Mouse (Mus musculus) activated CD4-positive, CD25-positive, alpha-beta regulatory T cell, adult 4 months (primary cell): Measurements from ENCODE around the gene Bcan. TPM values are rescaled to one million over a fixed set of nuclear protein-coding genes. Genes with fewer than 3 reads are reported as not detected.

Experiments
- ATAC-seq: one replicate; pipeline ENCODE4 v1.8.0; 2017
- polyA plus RNA-seq, 2 experiments: library from polyadenylated mRNA; unstranded; fragments of 100-300 nt; shearing (Covaris generic); gene quantifications; one replicate each; pipeline ENCODE4 v1.2.1; 2017

Gene Bcan
- not detected for polyA plus RNA-seq

DNA sequence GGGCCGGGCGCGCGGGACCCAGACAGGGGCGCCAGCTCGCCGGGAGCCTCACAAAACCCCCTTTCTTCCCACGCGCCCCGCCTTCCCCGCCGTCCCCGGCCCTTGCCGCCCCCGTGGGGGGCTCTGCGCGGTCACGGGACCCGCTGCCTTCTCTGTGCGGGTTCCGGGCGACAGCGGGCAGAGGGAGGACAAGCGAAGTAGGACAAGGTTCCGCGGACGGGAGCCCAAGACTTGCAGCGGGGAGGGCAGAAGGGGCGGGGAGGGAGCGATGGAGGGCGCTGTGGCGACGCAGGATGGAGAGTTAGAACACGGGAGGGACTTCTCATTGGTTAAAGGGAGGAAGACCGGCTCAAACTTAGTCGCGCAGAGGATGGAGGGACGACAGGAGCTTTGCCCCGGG is at the start of gene Bcan:
TSS of gene Bcan (minus strand) at position 50 of the 400 bp plus-strand sequence.
- ATAC-seq = no peak

DNA sequence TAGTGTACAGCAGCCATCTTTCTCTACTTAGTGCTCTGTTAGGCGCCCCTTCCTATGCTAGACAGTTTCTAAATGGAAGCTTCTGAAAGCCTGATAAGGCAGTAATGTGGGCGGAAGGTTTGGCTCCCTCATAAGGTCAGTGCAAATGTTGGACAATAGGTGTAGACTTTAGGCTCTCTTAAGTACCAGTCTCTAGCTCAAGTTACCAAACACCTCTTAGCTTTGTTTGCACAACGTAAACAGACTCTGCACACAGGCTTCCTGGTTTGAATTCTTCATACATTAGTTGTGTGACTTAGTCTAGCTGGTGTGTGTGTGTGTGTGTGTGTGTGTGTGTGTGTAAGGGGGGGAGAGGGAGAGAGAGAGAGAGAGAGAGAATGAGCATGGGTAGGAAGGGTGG is 49.5 kb upstream of the Bcan start:
- no peak for ATAC-seq

DNA sequence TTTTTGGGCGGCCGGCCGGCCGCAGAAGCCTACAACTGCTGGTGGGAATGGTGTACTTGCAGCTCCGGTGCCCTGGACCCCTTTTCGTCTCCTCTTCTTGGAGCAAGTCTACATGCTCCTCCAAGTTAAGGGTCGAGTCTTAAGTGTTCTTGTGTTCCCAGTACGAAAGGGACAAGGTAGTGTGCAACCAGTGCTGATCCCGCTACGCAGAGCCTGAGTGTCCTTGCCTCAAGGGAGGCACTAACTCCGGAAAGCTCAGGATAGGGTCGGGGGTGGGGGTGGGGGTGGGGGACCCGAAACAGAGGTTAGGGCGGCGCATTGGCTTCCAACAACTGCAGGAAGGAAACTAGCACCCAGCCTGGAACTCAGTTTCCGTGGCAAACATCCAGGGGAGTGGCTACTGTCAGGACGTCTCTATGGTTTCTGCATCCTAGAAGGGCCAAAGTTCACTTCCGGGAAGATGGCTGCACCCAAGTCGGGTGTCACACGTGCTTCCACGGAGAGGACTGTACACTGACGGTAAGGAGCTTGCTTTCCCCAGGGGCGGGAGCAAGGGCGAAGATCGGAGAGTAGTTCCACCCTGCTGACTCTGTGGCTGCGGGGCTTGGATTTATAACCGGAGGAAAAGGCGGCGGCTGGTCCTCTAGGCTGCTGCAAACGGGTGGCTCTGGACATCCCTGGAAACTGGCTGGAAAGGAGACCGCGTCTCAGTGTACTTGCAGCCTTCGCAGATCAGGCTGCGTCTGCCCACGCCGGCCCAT is 42.8 kb upstream of the Bcan start, which contains the start of gene Gpatch4:
TSS of gene Gpatch4 (plus strand) at position 448 of the 761 bp plus-strand sequence.
- peak; percentile 94 for ATAC-seq

DNA sequence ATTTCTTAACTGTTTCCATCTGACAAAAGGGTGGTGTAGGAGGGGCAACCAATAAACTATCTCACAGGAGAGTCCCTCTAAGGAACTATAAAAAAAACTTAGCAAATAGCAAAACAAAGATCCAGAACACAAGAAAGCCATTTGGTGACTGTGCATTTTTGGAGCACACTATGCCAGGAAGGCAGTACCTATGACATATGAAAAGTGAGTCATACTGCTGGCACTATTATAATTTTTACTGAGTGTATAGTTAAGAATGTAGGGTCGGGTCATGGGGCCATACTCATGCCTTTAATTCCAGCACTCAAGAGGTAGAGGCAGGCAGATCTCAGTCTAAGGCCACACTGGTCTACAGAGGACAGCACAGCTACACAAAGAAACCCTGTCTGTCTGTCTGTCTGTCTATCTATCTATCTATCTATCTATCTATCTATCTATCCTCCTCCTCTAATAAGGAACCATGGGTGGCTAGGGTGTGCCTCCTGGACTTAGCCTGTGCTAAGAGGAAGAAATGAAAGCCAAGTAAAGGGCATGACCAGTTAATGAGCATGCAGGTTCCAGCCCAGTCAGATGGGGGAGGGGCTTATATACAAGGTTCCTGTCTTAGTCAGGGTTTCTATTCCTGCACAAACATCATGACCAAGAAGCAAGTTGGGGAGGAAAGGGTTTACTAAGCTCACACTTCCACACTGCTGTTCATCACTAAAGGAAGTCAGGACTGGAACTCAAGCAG is 35.7 kb upstream of the Bcan start:
- ATAC-seq = no peak

DNA sequence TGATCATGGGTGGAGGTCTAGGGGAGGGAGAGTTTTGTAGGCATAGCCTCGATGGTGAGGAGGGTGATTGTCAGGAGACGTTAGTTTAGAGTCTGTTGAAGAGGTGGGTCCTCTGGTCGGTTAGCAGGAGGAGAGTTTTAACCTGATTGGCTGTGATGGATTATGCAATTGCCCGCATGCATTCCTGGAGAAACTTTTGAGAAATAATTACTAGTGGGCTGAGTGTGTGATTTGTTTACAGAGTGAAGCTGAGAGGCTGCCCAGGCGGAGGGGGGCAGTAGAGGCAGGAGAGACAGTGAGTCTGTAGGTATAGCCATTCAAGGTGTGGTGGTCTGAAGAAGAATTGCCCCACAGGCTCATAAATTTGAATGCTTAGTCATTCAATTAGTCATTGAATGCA is 33.5 kb upstream of the Bcan start:
- no peak for ATAC-seq

DNA sequence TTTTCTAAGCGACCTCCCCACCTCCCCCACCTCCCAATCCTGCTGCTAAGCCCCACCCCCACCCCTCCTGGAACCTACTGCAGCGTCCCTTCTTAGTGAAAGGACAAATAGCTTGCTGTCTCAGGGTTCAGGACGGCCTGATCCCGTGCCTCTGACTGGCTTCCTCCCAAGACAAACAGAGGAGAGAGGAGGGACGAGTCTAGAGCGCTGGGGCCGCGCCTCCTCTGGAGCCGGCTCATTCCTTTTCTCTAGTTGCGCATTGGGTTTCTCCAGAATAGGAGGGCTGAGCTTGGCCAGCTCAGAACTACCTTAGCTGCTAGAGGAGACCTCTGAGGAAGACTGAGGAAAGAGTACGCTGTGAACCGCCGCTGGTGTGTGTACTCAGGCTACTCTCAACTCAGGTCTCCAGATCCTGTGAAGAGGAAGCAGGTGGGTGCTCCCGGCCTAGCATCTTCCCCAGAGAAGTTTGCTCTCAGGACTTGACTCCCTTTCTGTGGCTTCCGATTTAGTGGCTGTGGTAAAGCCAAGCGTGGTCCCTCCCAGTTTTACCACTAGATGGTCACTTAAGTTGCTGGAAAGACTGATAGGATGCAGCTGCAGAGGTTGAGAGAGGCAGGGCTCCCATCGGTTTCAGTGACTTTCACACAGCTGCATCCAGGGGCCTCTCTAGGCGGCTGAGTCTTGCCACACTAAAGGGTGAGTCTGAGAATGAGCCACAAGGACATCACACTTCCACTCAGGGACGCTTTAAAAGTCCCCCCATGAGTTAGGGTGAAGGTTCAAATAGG is 30.8 kb upstream of the Bcan start:
- no peak for ATAC-seq

DNA sequence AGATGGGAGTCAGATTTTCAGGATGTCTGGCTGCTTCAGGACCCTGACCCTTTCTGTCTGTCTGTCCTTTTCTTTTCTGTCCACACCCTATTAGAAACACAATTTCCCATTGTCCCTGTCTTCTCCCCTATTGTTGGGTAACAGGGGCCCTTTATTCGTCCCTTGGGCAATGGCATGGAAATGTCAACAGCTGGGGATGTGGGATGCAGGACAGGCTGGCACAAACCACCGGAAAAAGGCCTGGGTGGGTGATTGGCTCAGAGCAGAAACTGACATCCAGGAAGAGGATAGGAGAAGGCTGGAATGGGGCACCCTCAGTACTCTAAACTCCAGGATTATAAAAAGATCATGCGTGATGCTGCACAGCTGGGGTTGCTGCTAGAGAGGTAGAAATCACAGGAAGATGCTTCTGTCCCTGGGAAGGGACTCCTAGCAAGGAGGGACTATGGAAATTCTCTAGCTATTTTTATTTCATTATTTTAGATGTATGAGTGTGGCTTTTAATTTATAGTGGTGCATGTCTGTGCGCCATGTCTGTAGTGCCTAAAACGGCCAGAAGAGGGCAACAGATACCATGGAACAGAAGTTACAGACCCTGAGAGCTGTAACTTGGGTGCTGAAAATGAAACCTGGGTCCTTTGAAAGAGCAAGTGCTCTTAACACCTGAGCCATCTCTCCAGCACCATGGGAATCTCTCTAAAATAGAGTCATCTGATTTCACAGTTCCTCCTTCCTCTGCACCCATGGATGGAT is 27.6 kb upstream of the Bcan start, which contains the start of gene Hapln2:
TSS of gene Hapln2 (minus strand) at position 150 of the 753 bp plus-strand sequence.
- no peak for ATAC-seq

DNA sequence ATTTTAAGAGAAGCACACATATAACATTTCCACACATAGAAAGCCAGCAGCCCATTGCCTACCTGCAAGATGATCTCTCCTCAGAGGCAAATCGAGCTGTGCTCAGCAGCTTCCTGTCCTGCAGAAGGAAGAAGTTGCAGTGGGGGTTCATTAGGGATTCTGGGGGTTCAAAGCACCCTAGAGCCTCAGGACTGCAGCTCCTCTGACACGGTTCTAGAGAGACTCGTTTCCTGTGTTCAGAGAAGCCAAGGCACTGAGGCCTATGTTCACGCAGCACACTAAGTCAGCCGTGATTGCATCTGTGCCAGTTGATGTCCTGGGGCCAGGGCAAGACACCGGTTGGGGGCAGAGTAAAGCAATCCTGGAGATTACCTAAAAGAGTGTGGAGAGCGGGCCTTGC is 26.8 kb upstream of the Bcan start:
- ATAC-seq = no peak

DNA sequence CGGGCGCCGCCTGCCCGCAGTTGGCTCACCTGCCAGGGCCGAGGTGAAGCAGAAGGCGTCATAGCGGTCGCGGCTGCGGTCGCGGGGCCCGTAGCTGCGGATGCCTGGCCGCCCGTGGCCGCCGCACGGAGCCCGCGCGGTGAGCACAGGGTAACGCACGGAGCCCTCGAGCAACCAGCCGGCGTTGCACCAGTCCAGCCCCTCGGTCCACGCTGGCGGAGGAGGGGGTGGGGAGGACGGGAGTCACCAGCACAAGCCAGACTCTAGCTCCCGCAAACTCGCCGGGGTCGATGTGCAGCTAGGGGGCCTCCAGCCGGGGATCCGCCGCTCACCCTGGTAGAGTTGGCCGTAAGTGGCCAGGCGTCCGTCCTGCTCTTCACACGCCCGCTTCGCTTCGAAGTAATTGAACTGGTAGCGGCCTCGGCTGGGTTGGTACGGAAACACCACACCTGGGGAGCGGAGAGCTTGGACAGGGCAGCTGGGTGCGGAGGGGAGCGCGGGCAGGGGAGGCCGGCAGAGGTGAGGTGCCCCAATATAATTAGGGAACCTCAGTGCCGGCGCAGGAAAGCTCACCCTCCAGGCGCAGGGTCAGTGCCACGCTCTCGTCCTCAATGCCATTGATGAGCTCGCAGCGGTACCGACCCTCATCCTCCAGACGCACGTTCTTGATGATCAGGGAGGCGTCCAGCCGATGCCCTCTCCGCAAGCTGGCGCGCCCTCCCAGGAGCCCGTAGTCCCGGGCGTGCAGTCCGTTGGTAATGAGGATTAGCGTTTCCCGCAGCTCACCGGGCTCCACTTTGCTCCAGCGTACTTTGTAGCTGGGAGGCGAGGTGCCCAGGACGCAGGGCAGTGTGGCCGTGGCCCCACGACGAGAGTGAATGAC is 23.4 kb upstream of the Bcan start:
- ATAC-seq = peak; percentile 36

DNA sequence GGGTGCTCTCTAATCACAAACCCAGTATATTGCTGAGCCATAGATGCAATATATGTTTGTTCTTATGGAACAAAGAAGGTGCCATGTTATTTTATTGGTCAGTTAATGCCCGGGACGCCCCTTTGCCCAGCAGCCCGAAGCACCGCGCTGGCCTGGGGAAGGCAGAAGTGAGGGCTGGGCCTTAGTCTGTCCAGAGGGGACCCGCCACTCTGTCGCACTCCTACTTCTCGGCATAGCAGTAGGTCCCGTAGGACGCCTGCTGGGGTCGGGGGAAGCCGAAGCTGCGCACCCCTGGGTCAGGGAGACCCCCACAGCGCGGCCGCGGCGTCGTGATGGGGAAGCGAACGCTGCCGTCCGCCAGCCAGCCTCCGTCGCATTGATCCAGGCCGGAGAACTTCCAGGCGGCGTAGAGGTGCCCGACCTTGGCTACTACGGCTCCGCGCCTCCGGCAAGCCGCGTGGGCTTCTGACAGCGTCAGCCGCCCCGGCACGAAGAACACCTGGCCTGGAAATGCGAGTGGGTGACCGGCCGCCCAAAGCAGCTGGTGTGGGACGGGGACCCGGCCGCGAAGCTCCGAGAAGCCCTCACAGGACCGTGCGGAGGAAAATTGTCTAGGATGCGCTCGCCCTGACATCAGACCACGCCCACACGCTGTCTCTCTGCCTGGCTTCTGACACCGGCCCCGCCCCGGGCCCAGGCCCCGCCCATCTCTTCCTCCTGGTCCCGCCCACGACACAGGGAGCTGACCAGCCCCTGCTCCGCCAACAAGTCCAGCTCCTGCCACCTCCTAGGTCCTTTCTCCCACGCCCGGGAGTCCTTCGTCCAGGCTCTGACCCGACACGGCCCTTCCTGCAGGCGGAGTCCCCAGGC is 22.5 kb upstream of the Bcan start:
- peak; percentile 65 for ATAC-seq

DNA sequence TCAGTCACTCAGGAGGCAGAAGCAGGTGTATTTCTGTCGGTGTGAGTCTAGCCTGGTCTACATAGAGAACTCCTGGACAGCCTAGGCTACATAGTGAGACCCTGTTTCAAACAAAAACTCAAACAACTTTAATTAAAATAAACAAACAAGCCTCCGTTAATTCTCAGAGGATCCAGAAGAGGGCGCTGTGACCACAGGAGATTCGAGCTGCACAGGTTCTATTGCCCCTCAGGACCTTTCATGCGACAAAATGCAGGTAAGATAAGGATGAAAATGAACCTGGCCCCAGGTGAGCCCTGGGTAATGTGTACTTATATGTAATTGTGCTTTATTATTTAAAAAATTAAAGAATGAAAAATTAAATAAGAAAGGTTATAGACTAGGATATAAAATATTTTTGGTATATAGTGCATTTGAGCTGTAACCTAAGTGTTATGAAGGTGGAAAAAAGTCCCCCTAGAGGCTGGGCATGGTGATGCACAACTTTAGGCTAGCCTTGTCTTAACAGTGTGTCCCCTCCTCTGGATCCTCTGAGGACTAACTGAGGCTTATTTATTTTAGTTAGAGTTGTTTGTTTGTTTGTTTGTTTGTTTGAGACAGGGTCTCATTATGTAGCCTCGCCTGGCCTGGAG is 10.7 kb upstream of the Bcan start:
- ATAC-seq = no peak

DNA sequence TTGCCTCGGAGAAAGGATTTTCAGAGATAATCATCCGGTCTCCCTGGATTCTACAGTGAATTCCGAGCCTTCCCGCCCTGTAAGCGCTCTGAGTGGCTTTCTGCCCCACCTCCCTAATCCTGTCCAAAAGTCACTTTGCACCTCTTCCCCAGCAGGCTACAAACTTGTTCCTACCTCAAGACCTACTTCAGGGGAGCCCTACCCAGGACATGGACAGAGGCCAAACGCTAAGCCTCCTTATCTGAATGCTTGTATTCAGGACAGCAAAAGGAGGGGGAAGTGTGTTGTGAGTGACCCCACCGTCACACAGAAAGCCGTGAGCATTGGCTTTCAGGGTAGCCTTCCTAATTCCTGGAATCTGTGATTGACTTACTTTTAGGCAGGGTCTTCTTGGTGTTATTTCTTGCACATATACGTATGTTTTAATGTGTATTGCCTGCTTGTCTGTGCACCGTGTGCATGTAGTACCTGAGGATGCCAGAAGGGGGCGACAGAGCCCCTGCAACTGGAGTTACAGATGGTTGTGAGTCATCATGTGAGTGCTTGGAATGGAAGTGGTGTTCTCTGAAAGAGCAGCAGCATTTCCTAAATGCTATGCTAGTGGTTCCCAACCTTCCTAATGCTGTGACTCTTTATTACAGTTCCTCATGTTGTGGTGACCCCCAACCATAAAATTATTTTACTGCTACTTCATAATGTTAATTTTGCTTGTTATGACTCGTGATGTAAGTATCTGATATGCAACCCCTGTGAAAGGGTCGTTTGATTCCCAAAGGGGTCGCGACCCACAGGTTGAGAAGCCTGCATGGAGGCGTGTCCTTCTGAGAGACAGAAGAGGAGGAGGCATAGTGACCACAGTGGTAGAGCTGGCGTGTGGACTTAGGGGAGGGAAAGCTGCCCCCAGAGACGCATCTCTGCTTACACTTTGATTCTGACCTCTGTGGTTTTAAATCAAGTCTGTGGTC is 6.1 kb upstream of the Bcan start:
- no peak for ATAC-seq

DNA sequence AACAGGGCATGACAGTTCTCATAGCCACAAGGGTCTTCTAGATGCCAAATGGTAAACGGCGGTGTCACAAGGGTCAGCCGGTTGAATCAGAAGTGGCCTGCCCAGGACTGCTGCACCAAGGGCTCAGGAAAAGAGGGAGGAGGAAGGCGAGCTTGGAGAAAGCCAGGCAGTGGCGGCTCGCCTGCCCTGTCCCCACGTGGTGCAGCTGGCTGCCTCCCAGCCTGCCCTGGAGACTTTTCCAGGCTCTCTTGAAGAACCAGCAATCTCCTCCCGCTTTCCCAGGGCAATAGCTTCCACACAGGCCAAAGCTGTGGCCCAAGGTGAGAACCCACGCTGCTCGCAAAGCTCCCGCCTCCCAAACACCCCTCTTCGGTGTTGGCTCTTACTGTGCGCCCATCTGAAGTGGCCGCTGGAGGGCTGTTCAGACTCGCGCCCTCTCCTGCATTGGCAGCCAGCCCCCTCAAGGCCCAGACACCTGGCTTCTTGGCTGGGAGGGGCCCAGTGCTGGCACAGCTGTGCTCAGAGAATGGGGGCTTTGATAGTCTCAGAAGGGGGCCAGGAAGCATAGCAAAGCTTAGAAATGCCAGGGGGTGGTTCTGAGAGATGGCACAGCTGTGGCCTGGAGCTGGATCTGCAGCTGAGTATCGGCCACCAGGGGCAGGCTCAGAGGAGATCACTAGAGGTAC is 2.4 kb upstream of the Bcan start:
- no peak for ATAC-seq

DNA sequence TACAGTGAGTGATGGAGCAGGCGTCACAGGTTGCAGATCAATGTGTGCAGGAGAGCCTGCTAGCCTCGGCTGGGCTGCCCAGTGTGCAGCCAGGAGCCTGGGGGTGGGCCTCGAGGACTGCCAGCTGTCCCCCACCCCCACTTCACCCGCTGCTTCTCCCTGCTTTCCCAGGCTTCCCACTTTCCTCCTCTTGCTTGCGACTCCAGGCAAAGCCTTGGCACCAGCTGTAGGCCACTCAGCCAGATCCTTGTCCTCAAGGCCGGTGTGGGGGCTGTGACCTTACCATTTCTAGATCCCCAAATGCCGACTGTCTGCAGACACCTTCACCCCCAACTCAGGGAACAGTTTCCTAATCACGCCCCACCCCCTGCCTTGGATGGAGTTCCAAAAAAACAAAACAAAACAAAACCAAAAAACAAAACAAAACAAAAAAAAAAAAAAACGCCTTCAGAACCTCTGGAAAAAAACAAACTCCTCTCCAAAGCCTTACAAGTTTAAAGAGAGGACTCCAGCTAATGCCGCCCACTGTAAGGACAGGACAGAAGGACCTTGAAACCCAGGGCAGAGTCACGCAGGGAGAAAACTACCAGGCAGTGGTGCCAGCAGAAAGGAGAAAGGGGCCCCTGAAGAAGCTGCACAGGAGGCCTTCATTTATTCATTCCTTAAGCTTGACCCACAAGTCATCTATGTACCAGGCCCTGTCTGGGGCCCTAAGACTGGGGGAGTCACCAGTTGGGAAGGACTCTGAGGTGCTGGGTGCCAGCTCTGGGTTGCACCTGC is 976 bp upstream of the Bcan start:
- no peak for ATAC-seq

DNA sequence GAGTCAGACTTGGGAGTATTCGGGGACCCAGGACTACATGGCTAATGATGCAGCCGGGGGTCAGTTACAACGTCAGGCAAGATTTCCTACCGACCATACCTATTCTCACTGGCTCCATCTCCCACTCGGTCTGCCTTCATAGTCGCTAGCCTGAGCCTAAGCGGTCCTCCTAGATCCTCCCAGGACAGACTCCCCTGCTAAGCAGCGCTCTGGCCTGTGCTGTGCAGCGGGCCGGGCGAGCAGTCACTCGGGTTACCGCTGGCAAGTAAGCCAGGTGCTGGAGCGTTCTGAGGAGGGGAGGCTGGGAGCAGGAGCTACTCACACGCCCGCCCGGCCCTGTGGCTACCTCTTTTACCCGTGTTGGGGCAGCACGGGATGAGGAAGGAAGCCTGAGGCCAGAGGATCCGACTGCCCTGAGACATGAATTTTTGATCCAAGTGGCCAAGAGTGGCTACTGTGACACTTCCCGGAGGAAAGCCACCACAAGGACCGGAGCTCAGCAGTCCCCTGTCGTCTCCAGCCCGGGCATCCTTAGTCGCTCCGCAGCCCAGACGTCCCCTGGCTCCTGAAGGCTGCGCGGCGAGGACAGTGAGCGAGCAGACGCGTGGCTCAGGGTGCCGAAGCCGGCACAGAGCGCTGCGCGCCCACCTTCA is 661 bp downstream of the Bcan start:
- no peak for ATAC-seq

DNA sequence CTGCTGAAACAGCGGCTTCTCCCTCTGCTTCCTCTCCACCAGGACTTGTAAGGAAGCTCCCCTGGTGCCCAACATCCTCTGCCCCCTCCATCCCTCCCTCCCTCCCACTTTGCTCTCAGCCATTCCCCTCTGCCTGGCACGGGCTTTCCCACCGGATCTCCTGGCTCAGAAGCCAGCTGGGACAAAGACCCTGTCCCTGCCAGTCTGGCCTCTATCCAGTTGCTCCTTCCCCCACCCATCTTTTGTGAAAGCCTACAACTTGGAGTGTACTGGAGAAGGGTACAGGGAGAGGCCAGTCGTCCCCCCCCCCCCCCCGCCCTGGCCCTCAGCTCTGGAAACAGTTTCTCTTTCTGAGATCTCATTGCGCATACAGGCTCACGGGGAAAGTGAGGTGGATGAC is 1.3 kb downstream of the Bcan start:
- ATAC-seq = no peak
